Mouse (Mus musculus) heart, adult 18-20 months (tissue): ENCODE measurements around the gene Sept6. TPM values are rescaled to one million over a fixed set of nuclear protein-coding genes. Genes with fewer than 3 reads are reported as not detected.
"Not testable (repeated sequence)": the region's sequence is repeated elsewhere in the genome, so short reads cannot be mapped to it uniquely, and the experiment has no call there.

Experiments
- DNase-seq, 2 experiments: peaks; one replicate each; pipeline ENCODE4 v3.0.0; 2021 to 2022; ENCODE audit warnings: mixed read lengths in 1 of 2
- total RNA-seq, 2 experiments: library from RNA; stranded (reverse); gene quantifications; 2 replicates each; pipeline ENCODE4 v1.2.3; 2021

Sept6 gene
- total RNA-seq, 2 experiments from 2014 or later = 4.1 to 7.5 TPM

GRCm38 (mm10) chrX:36971156-36971555, 20.4 kb downstream of the Sept6 start:
- no peak for DNase-seq

- DNase-seq = no peak
Measured at GRCm38 (mm10) chrX:36969501-36969900, 22.1 kb downstream of the Sept6 start.

- DNase-seq = no peak
Measured at GRCm38 (mm10) chrX:36956674-36957073, 34.9 kb downstream of the Sept6 start.

GRCm38 (mm10) chrX:36941106-36941505, 50.5 kb downstream of the Sept6 start:
- DNase-seq = no peak

GRCm38 (mm10) chrX:36939806-36940413, 51.7 kb downstream of the Sept6 start:
- DNase-seq = peak; percentile 73 to 81

GRCm38 (mm10) chrX:36935326-36935966, 56.1 kb downstream of the Sept6 start:
- no peak for DNase-seq

GRCm38 (mm10) chrX:36930574-36930973, 61.0 kb downstream of the Sept6 start:
- DNase-seq = peak in 1 of 2 experiments; percentile 9

GRCm38 (mm10) chrX:36929694-36930093, 61.9 kb downstream of the Sept6 start:
- DNase-seq = no peak

GRCm38 (mm10) chrX:36928791-36929190, 62.8 kb downstream of the Sept6 start:
- DNase-seq = peak in 1 of 2 experiments; percentile 11

GRCm38 (mm10) chrX:36921346-36921745, 70.2 kb downstream of the Sept6 start:
- DNase-seq = no peak

- DNase-seq = no peak
Measured at GRCm38 (mm10) chrX:36917749-36918148, 73.8 kb downstream of the Sept6 start.

GRCm38 (mm10) chrX:36911343-36911742, 80.3 kb downstream of the Sept6 start:
- peak; percentile 27 to 69 for DNase-seq

GRCm38 (mm10) chrX:36906539-36906938, 85.1 kb downstream of the Sept6 start:
- no peak for DNase-seq

GRCm38 (mm10) chrX:36903115-36903768, 88.4 kb downstream of the Sept6 start:
- peak; percentile 94 for DNase-seq

GRCm38 (mm10) chrX:36902321-36903114, 89.1 kb downstream of the Sept6 start, which contains the start of gene Nkrf:
Gene Nkrf (minus strand): TSS chrX:36902899.
- peak; percentile 11 to 12 for DNase-seq

GRCm38 (mm10) chrX:36901655-36902054, 89.9 kb downstream of the Sept6 start:
- DNase-seq = no peak

- DNase-seq = not testable (repeated sequence)
Measured at GRCm38 (mm10) chrX:36898931-36899330, 92.7 kb downstream of the Sept6 start.

- no peak for DNase-seq
Measured at GRCm38 (mm10) chrX:36884719-36885118, 106.9 kb downstream of the Sept6 start.

- DNase-seq = no peak
Measured at GRCm38 (mm10) chrX:36874704-36875128, 116.9 kb downstream of the Sept6 start.

- DNase-seq = peak; percentile 90 to 91
Measured at GRCm38 (mm10) chrX:36874178-36874696, 117.4 kb downstream of the Sept6 start.

GRCm38 (mm10) chrX:36873765-36874164, 117.8 kb downstream of the Sept6 start, which contains the start of the genes Ube2a and C330007P06Rik:
Gene Ube2a (plus strand): TSS chrX:36873900.
Gene C330007P06Rik (minus strand): TSS chrX:36874111.
- DNase-seq = no peak

GRCm38 (mm10) chrX:36870372-36870771, 121.2 kb downstream of the Sept6 start:
- no peak for DNase-seq
